Mouse (Mus musculus): ENCODE measurements at regions not wholly inside any gene's neighbourhood (a gene's known extent, or its start where the extent isn't known, plus 50 kb on each side); places are given as distances from the start of the nearest gene placed in this dataset.
"Not testable (repeated sequence)": the region's sequence is repeated elsewhere in the genome, so short reads cannot be mapped to it uniquely, and the experiment has no call there.

DNA sequence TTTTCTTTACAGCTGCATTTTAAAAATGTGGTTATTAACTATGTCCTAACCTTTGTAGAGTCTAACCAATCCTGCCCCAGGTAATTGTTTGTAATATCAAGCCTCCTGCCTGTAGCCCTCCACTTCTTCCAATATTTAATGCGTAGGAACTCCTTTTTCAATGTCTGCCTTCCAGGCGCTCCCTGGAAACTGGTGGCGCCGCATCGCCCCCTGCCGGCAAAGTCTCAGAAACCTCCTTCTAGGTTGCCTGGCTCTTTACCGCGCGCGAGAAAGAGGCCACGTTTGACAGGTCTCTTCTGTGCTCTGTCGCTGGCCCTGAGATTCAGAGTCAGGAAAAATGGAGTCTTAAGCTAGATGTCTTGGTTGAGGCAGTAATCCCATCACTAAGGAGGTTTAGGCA is 542.8 kb downstream of the Zfp704 start:
- peak; percentile 77 for DNase-seq (ENCODE audit: low read depth, low spot score)

DNA sequence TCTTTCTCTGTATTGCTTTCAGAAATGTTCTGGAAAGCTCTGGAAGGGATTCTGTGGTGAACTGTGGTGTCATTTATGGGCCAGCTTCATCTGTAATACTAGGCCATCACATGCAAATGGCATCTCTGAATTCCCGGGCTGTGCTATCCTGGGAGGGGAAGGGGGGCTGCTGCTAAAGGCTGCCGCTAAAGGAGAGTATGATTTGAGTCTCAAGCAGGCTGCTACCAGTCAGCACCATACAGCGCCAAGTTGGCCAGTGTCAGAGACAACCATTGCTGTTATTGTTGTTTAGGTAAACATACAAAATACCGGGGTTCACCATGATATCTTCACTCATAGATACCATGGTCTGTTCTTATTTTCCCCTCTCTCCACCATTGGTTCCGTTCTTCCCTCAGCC is 543.5 kb downstream of the Zfp704 start:
- no peak for DNase-seq (ENCODE audit: low read depth, low spot score)

DNA sequence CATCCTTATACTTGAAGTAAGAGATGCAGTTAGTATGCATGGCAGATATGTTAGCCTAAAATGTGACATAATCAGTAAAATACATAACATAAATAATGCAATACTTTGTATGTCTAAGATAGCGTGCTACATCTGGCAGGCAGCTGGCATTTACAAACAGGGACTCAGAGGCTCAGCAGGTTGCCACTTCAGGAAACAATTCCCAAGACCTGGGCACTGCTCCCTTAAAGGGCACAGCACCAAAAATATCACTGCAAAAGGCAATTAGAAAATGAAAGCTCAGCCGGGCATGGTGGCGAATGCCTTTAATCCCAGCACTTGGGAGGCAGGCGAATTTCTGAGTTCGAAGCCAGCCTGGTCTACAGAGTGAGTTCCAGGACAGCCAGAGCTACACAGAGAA is 544.0 kb downstream of the Zfp704 start:
- DNase-seq (ENCODE audit: low read depth, low spot score): no peak

DNA sequence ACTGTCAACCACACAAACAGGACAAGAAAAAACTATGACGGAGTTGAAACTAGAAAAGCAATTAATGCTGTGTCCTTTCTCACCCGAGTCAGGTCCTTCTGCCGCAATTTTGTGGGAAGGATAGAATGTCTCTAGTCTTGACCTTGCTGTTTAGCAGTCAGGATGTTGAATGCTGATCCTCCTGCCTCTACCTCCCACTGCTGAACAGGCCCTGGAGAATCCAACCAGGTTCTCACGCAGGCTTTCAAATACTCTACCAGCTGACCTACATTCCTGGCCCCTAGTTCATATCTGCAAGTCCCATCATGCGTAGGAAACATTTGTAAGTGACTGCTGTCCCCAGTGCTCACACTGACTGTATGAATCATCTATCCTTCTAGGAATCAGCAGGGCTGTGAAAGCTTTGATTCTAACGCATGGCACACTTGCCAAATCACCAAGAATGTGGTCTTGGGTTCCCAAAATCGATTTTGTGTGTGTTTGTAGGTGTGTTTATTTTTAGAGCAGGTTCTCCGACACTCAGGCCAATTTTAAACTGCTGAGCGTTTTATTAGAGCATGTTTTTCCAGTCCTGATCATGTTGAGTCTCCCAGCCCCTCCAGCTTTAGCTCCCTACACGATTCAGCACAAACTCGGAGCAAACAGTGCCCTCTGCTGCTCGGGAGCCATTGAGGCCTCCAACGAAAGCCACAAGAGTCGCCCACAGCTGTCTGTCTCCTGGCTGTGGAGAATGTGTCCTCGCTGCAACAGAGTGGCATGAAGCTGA is 545.4 kb downstream of the Zfp704 start:
- peak; percentile 50 for DNase-seq (ENCODE audit: low read depth, low spot score)

DNA sequence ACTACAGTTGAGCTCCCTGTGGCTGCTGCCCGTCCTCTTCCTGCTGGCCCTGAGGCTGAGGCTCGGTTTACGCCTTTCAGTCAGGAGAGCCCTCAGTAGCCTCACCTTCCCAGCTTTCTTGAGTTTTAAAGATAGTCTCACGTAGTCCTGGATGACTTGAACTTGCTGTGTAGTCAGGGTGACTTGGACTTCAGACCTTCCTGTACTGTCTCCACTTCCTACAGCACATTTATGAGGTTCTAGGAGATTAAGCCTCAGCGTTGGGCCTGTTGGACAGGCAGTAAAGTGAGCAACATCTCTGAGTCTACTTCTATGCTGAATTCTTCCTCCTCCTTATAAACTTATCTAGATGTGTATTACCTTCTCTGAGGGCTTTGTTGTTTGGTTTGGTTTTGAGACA is 546.2 kb downstream of the Zfp704 start:
- DNase-seq (ENCODE audit: low read depth, low spot score): no peak

DNA sequence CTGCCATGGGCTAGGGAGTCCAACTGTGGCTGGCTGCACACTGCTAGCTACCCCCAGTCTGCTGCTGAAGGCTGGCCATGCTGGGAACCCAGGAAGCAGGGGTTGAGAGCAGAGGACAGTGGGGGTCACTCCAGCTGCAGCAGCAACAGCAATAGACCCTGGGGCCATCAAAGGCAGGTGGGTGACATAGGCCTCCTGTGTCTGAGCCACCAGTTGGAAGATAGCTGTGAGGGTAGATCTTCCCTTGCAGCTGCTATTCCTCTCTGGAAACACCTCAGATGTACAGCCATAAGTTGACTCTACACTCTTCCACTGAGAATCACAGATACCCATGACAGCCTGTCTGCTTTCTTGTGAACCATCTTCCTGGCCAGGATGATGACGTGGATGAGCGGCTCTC is 548.5 kb downstream of the Zfp704 start:
- DNase-seq (ENCODE audit: low read depth, low spot score): no peak

DNA sequence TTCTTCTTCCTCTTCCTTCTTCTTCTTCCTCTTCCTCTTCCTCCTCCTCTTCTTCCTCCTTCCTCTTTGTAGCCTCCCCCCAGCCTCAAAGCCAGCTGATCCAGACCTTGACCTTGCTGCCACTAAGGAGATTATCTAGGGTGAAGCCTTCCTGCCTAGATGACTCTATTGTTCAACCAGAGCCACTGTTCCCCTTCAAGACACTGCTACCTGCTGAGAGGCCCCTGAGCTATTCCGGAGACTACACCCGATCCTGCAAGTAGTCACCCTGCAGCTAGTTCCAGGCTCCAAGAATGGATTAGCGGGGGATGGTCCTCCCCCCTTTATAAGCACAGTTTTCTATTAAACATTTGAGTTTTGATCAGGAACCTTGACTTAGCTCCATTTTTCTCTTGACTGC is 552.2 kb downstream of the Zfp704 start:
- not testable (repeated sequence) for DNase-seq (ENCODE audit: low read depth, low spot score)

DNA sequence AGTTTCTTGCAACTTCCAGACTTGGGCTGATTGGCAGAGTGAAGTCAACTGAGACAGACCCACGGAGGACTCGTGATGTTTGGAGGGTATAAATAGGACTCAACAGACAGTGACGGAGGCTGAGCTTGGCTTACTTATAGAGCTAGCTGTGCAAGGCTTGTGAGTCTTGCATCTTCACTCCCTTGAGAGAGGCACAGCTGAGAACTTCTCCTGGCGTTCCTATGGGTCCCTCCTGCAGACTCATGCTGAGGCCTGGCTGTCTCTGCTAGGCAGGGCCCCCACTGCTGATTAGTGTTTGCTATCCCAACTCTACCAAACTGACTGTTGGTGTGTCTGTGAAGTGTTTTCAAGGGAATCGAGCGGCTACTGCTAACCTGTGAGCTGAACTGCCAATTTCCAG is 553.0 kb downstream of the Zfp704 start:
- no peak for DNase-seq (ENCODE audit: low read depth, low spot score)

DNA sequence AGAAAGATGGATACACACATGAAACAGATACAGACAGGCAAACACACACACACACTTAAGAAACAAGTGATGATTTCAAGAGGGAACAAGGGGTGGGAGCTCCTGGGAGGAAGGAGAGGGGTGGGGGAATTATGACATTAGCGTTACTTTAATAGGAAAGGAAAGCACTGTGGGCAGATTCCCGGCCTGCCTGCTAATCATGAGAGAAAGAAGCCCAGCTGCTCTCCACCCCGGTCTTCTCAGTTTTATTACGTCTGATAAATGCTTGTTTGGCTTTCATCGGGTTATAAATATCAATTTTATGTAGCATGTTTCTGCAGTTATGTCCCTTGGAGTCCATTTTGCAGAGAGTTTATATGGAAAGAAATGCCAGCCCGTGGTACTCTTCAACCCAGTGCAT is 554.1 kb downstream of the Zfp704 start:
- no peak for DNase-seq (ENCODE audit: low read depth, low spot score)

Measured in mesoderm, embryonic 11.5 days (tissue).